Comparison of ENCODE assay signal across 12 mouse cellular contexts in genomic region chr5:74300140-74300539, GRCm38 (mm10).
DNase-seq lines count a peak whose midpoint lies in the region; ATAC-seq and TF ChIP-seq lines count a peak whose summit lies in the region.
"Had no signal": no experiment of that assay in that cellular context is flagged by ENCODE, and none has a peak within 500 bp of the region (broad histone marks: within the 10 kb centered on the region; RNA-seq: fewer than 3 reads in every experiment).

No protein-coding gene starts in this region.

- no peaks in the 10 kb centered on the region for H3K9me3 ChIP-seq in forebrain, postnatal 0 days (ENCODE audit: low read length)
- no peaks in the 10 kb centered on the region for H3K9me3 ChIP-seq in forebrain, embryonic 11.5 days (ENCODE audit: control insufficient read depth, low read length)
- H3K9me3 ChIP-seq in midbrain, embryonic 13.5 days, result no peaks in the 10 kb centered on the region
- H3K9me3 ChIP-seq in midbrain, embryonic 10.5 days (replicated peaks), result no peaks in the 10 kb centered on the region
- no peaks in the 10 kb centered on the region for H3K9me3 ChIP-seq in heart, embryonic 11.5 days (replicated peaks; ENCODE audit: control insufficient read depth, low read length)
- H3K9me3 ChIP-seq in limb, embryonic 13.5 days, result no peaks in the 10 kb centered on the region
- H3K9me3 ChIP-seq in forebrain, embryonic 10.5 days, result no peaks in the 10 kb centered on the region
- H3K9me3 ChIP-seq: embryonic facial prominence, embryonic 12.5 days had no signal

- no peak overlapping the region for H3K27ac ChIP-seq in forebrain, postnatal 0 days (ENCODE audit: low read depth, low read length)
- H3K27ac ChIP-seq in forebrain, embryonic 11.5 days (ENCODE audit: low read depth, low read length), result no peak overlapping the region
- H3K27ac ChIP-seq in midbrain, embryonic 13.5 days, result no peak overlapping the region
- H3K27ac ChIP-seq in midbrain, embryonic 10.5 days (replicated peaks), result no peak overlapping the region
- peak overlapping the region; percentile 91 for H3K27ac ChIP-seq in heart, embryonic 11.5 days (ENCODE audit: low read depth, low read length)
- peak overlapping the region; percentile 3; the same call in 1 of the 2 replicates for H3K27ac ChIP-seq in limb, embryonic 13.5 days
- no peak overlapping the region for H3K27ac ChIP-seq in forebrain, embryonic 10.5 days
- H3K27ac ChIP-seq: embryonic facial prominence, embryonic 12.5 days; gastrocnemius, adult 2 months had no signal

- H3K36me3 ChIP-seq in forebrain, postnatal 0 days (ENCODE audit: insufficient read depth), result no peaks in the 10 kb centered on the region
- no peaks in the 10 kb centered on the region for H3K36me3 ChIP-seq in forebrain, embryonic 11.5 days (ENCODE audit: control insufficient read depth, insufficient read depth, low read length)
- H3K36me3 ChIP-seq in midbrain, embryonic 13.5 days, result no peaks in the 10 kb centered on the region
- no peaks in the 10 kb centered on the region for H3K36me3 ChIP-seq in midbrain, embryonic 10.5 days
- no peaks in the 10 kb centered on the region for H3K36me3 ChIP-seq in heart, embryonic 11.5 days (ENCODE audit: control insufficient read depth, insufficient read depth, low read length)
- no peaks in the 10 kb centered on the region for H3K36me3 ChIP-seq in limb, embryonic 13.5 days
- H3K36me3 ChIP-seq in forebrain, embryonic 10.5 days (replicated peaks), result no peaks in the 10 kb centered on the region
- H3K36me3 ChIP-seq: embryonic facial prominence, embryonic 12.5 days had no signal

- no peak for DNase-seq in forebrain, postnatal 0 days
- no peak for DNase-seq in forebrain, embryonic 11.5 days (ENCODE audit: low spot score)
- no peak for DNase-seq in midbrain, embryonic 10.5 days (ENCODE audit: low spot score)
- no peak for DNase-seq in retina, embryonic 14.5 days (ENCODE audit: low spot score)
- DNase-seq in forebrain, embryonic 10.5 days (ENCODE audit: extremely low spot score, low spot score), result no peak
- DNase-seq: gastrocnemius, adult 2 months; thymus, postnatal 4 days had no signal

- WGBS in forebrain, postnatal 0 days, result 30% methylated on average over 4 of the region's 4 CpGs
- 41% methylated on average over 4 of the region's 4 CpGs for WGBS in forebrain, embryonic 11.5 days
- WGBS in midbrain, embryonic 13.5 days, result 47% methylated on average over 4 of the region's 4 CpGs
- 65% methylated on average over 4 of the region's 4 CpGs for WGBS in midbrain, embryonic 10.5 days
- WGBS in heart, embryonic 11.5 days (ENCODE audit: insufficient replicate concordance), result 11% methylated on average over 4 of the region's 4 CpGs
- 13% methylated on average over 4 of the region's 4 CpGs for WGBS in limb, embryonic 13.5 days
- WGBS in forebrain, embryonic 10.5 days, result 55% methylated on average over 4 of the region's 4 CpGs

- no peaks in the 10 kb centered on the region for H3K27me3 ChIP-seq in forebrain, postnatal 0 days (ENCODE audit: insufficient read depth, low read length)
- H3K27me3 ChIP-seq in forebrain, embryonic 11.5 days (ENCODE audit: control insufficient read depth, insufficient read depth, low read length), result no peaks in the 10 kb centered on the region
- no peaks in the 10 kb centered on the region for H3K27me3 ChIP-seq in midbrain, embryonic 13.5 days
- H3K27me3 ChIP-seq in midbrain, embryonic 10.5 days (ENCODE audit: low read depth, poor library complexity, severe bottlenecking), result no peaks in the 10 kb centered on the region
- no peaks in the 10 kb centered on the region for H3K27me3 ChIP-seq in heart, embryonic 11.5 days (ENCODE audit: control insufficient read depth, insufficient read depth, low read length)
- 0 out of 2 replicates have a peak, but pooled peaks cover 2% of the 10 kb centered on the region for H3K27me3 ChIP-seq in limb, embryonic 13.5 days
- peaks cover 6% of the 10 kb centered on the region; the same call in 1 of the 2 replicates for H3K27me3 ChIP-seq in forebrain, embryonic 10.5 days (ENCODE audit: poor library complexity, severe bottlenecking)

- H3K4me3 ChIP-seq in forebrain, postnatal 0 days (ENCODE audit: low read depth, low read length), result no peak overlapping the region
- H3K4me3 ChIP-seq in forebrain, embryonic 11.5 days (ENCODE audit: low read depth, low read length), result no peak overlapping the region
- no peak overlapping the region for H3K4me3 ChIP-seq in midbrain, embryonic 13.5 days (replicated peaks)
- H3K4me3 ChIP-seq in midbrain, embryonic 10.5 days, result no peak overlapping the region
- H3K4me3 ChIP-seq in heart, embryonic 11.5 days (ENCODE audit: low read depth, low read length), result no peak overlapping the region
- no peak overlapping the region for H3K4me3 ChIP-seq in limb, embryonic 13.5 days
- H3K4me3 ChIP-seq in forebrain, embryonic 10.5 days, result no peak overlapping the region
- H3K4me3 ChIP-seq: embryonic facial prominence, embryonic 12.5 days; gastrocnemius, adult 2 months had no signal

- H3K9ac ChIP-seq in forebrain, postnatal 0 days, result no peak overlapping the region
- no peak overlapping the region for H3K9ac ChIP-seq in forebrain, embryonic 11.5 days (ENCODE audit: low read length)
- no peak overlapping the region for H3K9ac ChIP-seq in midbrain, embryonic 13.5 days (replicated peaks)
- H3K9ac ChIP-seq in heart, embryonic 11.5 days (ENCODE audit: low read depth, low read length), result no peak overlapping the region
- H3K9ac ChIP-seq in limb, embryonic 13.5 days, result no peak overlapping the region; the same call in 1 of the 2 replicates
- H3K9ac ChIP-seq: embryonic facial prominence, embryonic 12.5 days had no signal

- H3K4me2 ChIP-seq in forebrain, postnatal 0 days (ENCODE audit: low read depth), result no peak overlapping the region
- no peak overlapping the region for H3K4me2 ChIP-seq in forebrain, embryonic 11.5 days (ENCODE audit: low read depth, low read length, severe bottlenecking)
- no peak overlapping the region for H3K4me2 ChIP-seq in midbrain, embryonic 13.5 days (replicated peaks)
- H3K4me2 ChIP-seq in heart, embryonic 11.5 days, result no peak overlapping the region
- no peak overlapping the region for H3K4me2 ChIP-seq in limb, embryonic 13.5 days (replicated peaks)
- H3K4me2 ChIP-seq: embryonic facial prominence, embryonic 12.5 days had no signal

- peak; percentile 71 for ATAC-seq in forebrain, postnatal 0 days
- ATAC-seq in forebrain, embryonic 11.5 days (replicated peaks; ENCODE audit: low FRiP score), result no peak
- ATAC-seq in midbrain, embryonic 13.5 days, result peak; percentile 68
- ATAC-seq in heart, embryonic 11.5 days (replicated peaks; ENCODE audit: insufficient number of reproducible peaks, low FRiP score, low TSS enrichment), result peak; percentile 75
- no peak for ATAC-seq in limb, embryonic 13.5 days (ENCODE audit: low FRiP score, low read depth)
- ATAC-seq: intestine, postnatal 0 days had no signal

- no peak for TF ChIP-seq CTCF in forebrain, postnatal 0 days (IDR thresholded peaks at IDR 0.05; ENCODE audit: low read depth)

- H3K4me1 ChIP-seq in forebrain, postnatal 0 days (ENCODE audit: insufficient read depth), result no peaks in the 10 kb centered on the region
- H3K4me1 ChIP-seq in forebrain, embryonic 11.5 days (replicated peaks; ENCODE audit: control insufficient read depth, insufficient read depth, low read length), result no peaks in the 10 kb centered on the region
- H3K4me1 ChIP-seq in midbrain, embryonic 13.5 days (replicated peaks), result no peaks in the 10 kb centered on the region; the same call in 1 of the 2 replicates
- peaks cover 21% of the 10 kb centered on the region for H3K4me1 ChIP-seq in midbrain, embryonic 10.5 days
- peaks cover 20% of the 10 kb centered on the region for H3K4me1 ChIP-seq in heart, embryonic 11.5 days (ENCODE audit: control insufficient read depth, insufficient read depth, low read length)
- peaks cover 35% of the 10 kb centered on the region for H3K4me1 ChIP-seq in limb, embryonic 13.5 days
- peaks cover 23% of the 10 kb centered on the region for H3K4me1 ChIP-seq in forebrain, embryonic 10.5 days
- H3K4me1 ChIP-seq: embryonic facial prominence, embryonic 12.5 days had no signal

Comparison
In these comparisons a context has a peak if more than half of its experiments do, and no peak if none do; other contexts are left out.
1. ATAC-seq: peak in forebrain, postnatal 0 days (single experiment), midbrain, embryonic 13.5 days (single experiment) and heart, embryonic 11.5 days (single experiment); none in forebrain, embryonic 11.5 days (single experiment) and limb, embryonic 13.5 days (single experiment).
2. H3K27ac ChIP-seq: peak in heart, embryonic 11.5 days (single experiment) and limb, embryonic 13.5 days (single experiment); none in forebrain, postnatal 0 days (single experiment), forebrain, embryonic 11.5 days (single experiment), midbrain, embryonic 13.5 days (single experiment), midbrain, embryonic 10.5 days (single experiment) and forebrain, embryonic 10.5 days (single experiment).